Mouse (Mus musculus) left cerebral cortex, postnatal 4 days (tissue): ENCODE results near the gene Dad1. TPM values are rescaled to one million over a fixed set of nuclear protein-coding genes. Genes with fewer than 3 reads are reported as not detected.
"Not testable (repeated sequence)": the region's sequence is repeated elsewhere in the genome, so short reads cannot be mapped to it uniquely, and the experiment has no call there.

Source experiments
- DNase-seq: peaks from one replicate; pipeline ENCODE4 v3.0.0-alpha.2; 2022
- intact Hi-C: fragments of 180-260 bp; cut with DNase I; formaldehyde crosslinking; loops from one replicate; pipeline ENCODE4 v1.15.1; 2025
- total RNA-seq, 2 experiments: library from RNA; stranded (reverse); gene quantifications; 2 replicates each; pipeline ENCODE4 v1.2.3; 2021

Dad1 gene
- total RNA-seq, 2 experiments from 2014 or later: 103 to 114 TPM

GRCm38 (mm10) chr14:54254670-54255202, 832 bp upstream of the Dad1 start:
- DNase-seq: no peak
- intact Hi-C loops: loop anchor here (10.0 kb wide), 1 partner anchor 110 kb away; the partner anchor contains the start of gene Oxa1l

- no peak for DNase-seq
- intact Hi-C loops: loop anchor here (10.0 kb wide), 1 partner anchor 115 kb away; the partner anchor contains the start of gene Oxa1l
Observed at GRCm38 (mm10) chr14:54250122-54250521, 3.8 kb downstream of the Dad1 start.

DNA sequence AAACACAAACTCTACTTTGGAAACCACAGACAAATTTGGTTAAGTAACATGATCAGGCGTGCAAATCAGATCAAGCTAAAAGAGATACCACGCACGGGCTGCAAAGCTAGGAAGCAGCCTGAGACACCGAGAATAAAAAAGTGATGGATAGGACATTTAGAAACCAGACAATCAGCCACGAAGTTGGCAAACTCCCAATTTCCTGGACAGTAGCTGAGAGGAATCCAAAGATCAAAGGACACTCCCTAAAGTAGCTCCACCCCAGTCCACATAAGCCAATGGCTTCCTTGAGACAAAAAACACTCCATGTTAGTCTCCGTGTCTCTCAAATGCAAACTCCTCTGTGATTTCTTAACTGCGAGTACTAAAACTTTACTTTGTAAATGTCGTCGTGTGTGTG, 4.6 kb downstream of the Dad1 start:
- intact Hi-C loops: no loop called here
- no peak for DNase-seq

DNA sequence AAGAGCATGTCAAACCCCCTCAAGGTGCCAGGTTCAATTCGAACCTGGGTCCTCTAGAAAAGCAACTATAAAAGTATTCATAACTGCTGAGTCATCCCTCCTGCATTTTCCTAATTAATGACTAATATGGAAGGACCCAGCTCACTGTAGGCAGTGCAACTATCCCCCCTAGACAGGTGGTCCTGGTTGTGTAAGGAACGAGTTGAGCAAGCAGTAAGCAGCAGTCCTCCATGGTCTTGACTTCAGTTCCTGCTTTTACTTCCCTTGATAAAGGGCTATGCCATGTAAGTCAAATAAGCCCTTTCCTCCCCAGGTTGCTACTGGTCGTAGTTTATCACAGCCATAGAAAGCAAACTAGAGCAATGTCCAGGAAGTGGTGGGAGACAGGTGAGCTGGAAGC, 7.7 kb downstream of the Dad1 start:
- no peak for DNase-seq
- intact Hi-C loops: no loop called here

GRCm38 (mm10) chr14:54244183-54244582, 9.7 kb downstream of the Dad1 start:
- intact Hi-C loops: no loop called here
- DNase-seq: no peak

DNA sequence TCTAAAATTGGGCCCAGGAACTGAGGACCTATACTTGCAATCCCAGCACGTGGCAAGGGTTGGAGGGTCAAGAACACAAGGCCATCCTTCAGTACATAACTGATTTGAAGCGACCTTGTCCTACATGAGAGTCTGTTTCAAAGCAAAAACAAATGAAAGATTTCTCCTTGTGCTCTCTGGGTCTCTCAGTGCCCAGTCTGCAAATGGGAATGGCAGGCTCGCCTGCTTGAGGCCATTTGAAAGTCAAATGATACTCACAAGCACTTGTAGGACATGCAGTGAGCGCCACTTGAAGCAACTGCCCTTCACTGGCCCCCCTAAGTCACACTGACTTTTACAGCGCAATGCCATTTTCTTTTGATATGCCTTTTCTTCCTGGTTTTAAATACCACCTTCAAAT, 13.4 kb downstream of the Dad1 start:
- intact Hi-C loops: no loop called here
- no peak for DNase-seq

DNA sequence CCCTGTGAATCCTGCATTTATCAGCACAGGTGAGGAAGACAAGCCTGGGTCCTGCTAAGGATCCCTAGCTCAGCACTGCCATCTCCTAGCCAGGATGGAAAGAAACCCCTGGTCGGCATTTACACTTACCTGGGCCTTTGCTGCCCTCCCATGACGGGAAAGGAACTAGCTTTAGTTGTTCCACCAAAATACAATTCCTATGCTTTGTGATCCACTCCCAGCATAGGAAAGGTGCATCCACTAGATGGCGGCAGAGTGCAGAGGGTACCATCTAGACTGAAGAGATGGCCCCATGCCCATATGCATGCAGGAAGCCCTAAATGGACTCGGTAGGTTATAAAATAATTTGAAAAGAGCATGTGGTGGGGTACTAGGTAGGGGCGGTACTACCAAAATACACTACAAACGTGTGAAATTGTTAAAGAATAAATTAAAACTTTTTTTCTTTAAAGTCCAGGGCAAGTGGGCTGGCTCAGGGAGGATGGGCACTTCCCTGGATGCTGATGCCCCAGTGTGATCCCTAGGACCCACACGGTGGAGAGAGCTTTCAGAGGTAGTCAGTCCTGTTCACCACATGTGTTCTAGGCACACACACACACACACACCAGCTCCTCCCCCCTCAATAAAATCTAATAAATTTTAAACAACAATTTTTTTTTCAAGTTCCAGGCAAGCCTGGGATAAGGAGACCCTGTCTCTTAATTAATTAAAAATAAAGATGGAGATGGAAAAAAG, 14.7 kb downstream of the Dad1 start:
- DNase-seq: peak; percentile 87
- intact Hi-C loops: no loop called here

DNA sequence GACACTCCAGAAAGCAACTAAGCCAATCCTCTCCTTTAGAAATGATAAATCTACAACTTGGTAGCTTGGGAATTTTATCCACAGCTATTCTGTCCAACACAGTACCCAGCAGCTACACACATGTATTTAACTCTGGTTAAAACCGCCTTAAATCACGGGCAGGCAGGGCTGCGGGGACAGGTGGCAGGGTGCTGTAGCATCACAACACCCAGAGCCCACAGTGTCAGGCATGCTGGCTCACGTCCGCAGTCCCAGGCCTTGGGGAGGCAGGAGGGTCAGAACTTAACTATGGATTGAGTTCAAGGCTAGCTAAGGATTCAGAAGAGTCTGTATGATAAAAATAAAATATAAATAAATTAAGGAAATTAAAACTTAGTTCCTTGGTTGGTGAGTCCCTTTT, 17.0 kb downstream of the Dad1 start:
- intact Hi-C loops: no loop called here
- DNase-seq: no peak

GRCm38 (mm10) chr14:54235825-54236540, 17.9 kb downstream of the Dad1 start:
- intact Hi-C loops: no loop called here
- no peak for DNase-seq

DNA sequence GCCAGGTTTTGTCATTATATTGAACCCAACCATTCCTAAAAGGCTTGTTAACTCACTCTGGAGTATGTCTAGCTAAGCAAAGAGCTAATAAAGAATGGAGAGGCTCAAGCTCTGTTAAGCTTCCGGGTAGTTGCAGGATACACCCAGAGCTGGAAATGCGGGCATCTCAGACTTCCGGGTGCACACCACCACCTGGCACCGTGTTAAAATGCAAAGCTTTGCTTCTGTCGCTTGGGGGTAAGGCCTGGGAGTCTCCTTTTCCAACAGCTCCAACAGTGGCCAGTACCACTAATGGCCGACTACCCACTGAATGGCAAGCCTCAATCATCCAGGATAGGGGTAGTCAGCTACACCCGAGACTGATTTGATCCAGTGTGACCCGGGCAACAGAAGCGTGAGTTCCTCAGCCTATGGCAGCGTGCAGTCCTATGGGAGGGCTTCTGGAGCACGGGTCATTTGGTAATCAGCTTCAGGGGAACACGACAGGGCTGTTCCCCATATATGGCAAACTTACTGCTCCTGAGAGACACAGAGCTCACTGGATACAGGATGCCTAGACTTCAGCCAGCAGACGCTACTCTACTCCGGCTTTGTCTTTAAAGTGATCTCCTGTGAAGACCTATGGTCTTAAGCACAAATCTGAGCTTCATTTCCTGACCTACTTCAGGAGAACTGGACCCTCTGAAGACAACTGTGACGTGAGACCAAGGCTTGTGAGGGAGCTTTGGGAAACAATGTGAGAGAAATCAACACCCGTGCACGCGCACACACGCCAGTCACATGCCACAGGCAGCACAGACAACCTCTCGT, 19.5 kb downstream of the Dad1 start:
- no peak for DNase-seq
- intact Hi-C loops: no loop called here

DNA sequence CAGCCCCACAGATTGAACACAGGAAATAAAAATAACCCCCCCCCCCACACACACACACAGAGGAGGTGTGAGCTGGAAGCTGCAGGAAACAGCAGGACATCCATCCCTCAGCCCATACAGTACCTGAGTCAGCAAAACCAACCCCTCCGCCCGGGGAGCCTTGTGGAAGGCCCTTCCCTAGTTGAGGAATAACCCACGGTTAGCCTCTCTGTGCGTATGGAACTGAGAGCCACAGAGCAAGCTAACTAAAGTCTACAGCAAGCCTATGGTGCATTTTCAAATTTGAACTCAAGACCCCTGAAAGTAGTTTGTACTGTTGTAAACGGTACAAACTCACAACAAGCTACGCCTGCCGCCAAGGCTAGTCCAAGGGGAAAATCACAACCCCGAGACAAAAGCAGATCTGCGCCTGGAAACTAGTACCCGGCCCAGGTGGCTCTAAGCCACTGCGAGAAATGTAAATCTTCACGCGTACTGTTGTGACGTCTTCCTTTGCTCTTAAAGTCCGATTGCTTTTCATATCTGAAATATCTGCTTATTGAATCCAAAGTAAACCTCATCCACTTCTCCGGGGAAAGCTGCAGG, 20.3 kb downstream of the Dad1 start:
- intact Hi-C loops: no loop called here
- no peak for DNase-seq

DNA sequence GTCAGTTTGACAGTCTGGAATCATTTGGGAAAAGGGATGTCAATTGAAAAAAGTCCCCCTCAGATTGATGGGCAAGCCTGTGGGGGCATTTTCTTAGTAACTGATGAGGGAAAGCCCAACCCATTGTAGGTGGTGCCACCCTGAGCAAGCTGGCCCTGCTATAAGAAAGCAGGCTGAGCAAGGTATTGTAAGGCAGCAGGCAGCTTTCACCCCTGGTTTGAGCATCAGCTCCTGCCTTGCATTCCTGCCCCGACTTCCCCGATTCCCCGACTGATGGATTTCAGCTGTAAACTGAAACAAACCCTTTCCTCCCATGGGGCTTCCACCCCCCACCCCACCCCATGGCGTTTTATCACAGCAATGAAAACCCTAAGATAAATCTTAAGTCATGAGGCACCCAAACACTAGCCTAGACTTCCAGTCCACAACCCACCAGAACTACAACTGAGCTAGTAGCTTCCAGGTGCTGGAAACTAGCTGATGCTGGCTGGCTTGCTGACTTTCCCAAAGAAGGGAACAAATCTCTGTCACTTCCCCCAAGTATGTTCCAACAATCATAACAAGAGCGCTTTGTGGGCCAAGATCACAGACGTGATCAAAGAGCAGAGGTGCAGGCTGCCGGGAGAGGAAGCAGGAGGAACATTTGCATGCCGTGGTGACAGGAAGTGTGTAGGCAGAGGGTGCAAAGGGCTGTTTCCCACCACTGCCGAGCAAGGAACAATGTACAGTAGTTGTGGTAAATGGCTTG, 20.9 kb downstream of the Dad1 start:
- DNase-seq: no peak
- intact Hi-C loops: no loop called here

DNA sequence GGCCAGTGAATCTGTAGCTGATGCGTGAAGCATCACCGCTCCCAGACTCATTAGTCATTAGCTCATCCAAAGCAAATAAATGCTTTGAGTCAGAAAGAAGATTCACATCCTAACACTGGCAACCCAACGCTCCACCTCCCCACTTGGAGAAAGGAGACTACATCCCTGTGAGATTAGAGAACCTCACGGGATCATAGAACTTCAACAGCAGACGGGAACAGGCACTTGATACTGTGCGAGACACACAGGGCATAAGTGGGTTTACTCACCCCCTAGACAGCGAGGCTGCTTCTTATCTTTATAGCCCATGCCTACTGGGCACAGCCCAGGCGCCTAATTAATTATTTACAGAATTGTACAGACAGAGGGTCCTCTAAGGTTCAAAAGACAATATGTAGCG, 21.8 kb downstream of the Dad1 start:
- intact Hi-C loops: no loop called here
- DNase-seq: no peak

- DNase-seq: no peak
- intact Hi-C loops: no loop called here
Observed at GRCm38 (mm10) chr14:54231176-54231956, 22.5 kb downstream of the Dad1 start.

DNA sequence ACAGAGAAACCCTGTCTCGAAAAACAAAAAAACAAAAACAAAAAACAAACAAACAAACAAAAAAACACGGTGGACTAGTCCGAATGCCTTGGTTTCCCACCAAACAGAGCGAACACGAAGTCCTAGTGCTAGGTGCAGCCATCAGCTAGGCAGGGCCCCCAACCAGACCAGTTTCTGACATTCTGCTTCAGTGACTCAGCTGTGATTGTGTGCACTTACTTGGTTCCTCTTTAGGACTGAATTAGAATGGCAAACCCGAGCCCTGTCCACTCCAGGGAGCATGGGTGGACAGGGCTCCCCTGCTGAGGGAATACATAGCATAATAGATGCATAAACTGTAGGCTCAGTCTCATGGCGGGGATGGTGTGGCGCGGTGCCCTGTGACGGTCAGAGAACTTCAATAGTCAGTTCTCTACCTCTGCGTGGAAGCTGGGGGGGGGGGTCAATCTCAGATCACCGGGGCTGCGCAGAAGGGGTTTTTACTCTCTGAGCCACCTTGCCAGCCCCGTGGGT, 23.2 kb downstream of the Dad1 start:
- intact Hi-C loops: no loop called here
- DNase-seq: no peak

- intact Hi-C loops: loop anchor here (5.0 kb wide), 2 partner anchors 168 to 412 kb away; partner anchors contain the start of genes Cdh24 and Gm17606
- DNase-seq: not testable (repeated sequence)
Observed at GRCm38 (mm10) chr14:54229849-54230248, 24.1 kb downstream of the Dad1 start.

- intact Hi-C loops: loop anchor here (5.0 kb wide), 2 partner anchors 167 to 413 kb away; partner anchors contain the start of genes Cdh24 and Gm17606
- DNase-seq: no peak
Observed at GRCm38 (mm10) chr14:54228933-54229713, 24.8 kb downstream of the Dad1 start.

DNA sequence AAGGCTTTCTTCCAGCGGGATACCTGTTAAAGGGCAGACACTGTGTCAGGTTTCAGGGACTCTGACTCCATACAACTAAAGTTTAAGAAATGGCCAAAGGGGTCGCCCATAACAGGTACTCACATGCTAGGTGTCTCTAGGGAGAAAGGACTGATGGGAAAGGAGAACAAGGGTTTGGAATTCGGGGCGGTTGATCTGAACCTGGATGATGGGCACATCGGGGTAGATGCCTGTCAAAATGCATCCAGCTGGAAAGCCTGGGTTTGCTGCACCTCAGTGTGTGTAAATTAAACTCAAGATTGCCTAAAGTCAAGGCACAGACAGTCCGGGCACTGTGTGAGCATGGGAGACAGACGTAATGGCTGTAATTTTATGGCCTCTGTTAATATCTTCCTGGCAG, 25.4 kb downstream of the Dad1 start:
- intact Hi-C loops: loop anchor here (5.0 kb wide), 2 partner anchors 166 to 414 kb away; partner anchors contain the start of genes Cdh24 and Gm17606
- no peak for DNase-seq
